9 mouse cellular contexts compared by ENCODE assay signal in the genomic region with DNA sequence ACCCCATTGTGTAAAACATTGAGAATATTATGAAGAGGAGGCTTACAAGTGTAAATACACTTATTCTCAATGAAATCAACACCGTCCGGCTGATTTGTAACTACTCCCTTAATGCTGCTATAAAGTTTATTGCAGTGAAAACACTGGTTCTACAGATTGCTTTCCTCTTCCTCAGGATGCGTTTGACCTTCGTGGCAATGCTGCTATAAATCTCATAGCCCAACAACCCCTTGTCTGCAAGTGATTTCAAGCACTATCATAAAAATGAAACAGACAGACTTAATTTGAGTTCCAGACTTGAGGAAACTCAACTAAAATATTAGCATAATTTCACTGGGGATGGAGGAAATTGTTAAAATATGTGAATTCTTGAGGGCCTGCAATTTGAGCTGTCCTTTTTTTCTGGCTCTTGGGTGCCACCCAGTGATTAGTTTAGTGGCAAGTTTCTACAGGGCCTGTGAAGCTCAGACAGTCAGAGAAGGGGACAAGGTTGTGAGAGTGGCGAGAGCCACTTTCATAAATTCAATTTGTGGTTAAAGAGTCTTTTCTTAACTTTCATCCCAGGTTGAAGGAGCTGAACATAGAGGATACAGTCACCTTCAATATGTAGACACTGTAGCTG.
DNase-seq lines count a peak whose midpoint lies in the region; ATAC-seq lines count a peak whose summit lies in the region.
"Had no signal": no experiment of that assay in that cellular context is flagged by ENCODE, and none has a peak within 500 bp of the region (broad histone marks: within the 10 kb centered on the region; RNA-seq: fewer than 3 reads in every experiment).

No protein-coding gene starts in this region.

- no peak overlapping the region for H3K9ac ChIP-seq in midbrain, embryonic 14.5 days (replicated peaks; ENCODE audit: low read length)
- H3K9ac ChIP-seq in midbrain, embryonic 13.5 days (replicated peaks) = no peak overlapping the region

- intact Hi-C loops in left cerebral cortex, postnatal 14 days (cut with DNase I) = loop anchor here (2.0 kb wide), 1 partner anchor 847 kb away; no protein-coding TSS in a partner anchor

- H3K9me3 ChIP-seq in midbrain, embryonic 14.5 days (ENCODE audit: control insufficient read depth, low read length) = no peaks in the 10 kb centered on the region
- H3K9me3 ChIP-seq in midbrain, embryonic 13.5 days = no peaks in the 10 kb centered on the region
- H3K9me3 ChIP-seq: megakaryocyte, embryonic 14.5 days had no signal

- no peak overlapping the region for H3K4me3 ChIP-seq in midbrain, embryonic 14.5 days (replicated peaks; ENCODE audit: low read depth, low read length)
- no peak overlapping the region for H3K4me3 ChIP-seq in midbrain, embryonic 13.5 days (replicated peaks)
- H3K4me3 ChIP-seq: megakaryocyte, embryonic 14.5 days had no signal

- H3K4me2 ChIP-seq in midbrain, embryonic 14.5 days (ENCODE audit: low read length) = no peak overlapping the region
- H3K4me2 ChIP-seq in midbrain, embryonic 13.5 days (replicated peaks) = no peak overlapping the region

- WGBS in midbrain, embryonic 14.5 days = 82% methylated on average over 5 of the region's 5 CpGs
- WGBS in midbrain, embryonic 13.5 days = 84% methylated on average over 5 of the region's 5 CpGs

- no peaks in the 10 kb centered on the region for H3K27me3 ChIP-seq in midbrain, embryonic 14.5 days (ENCODE audit: control insufficient read depth, insufficient read depth, low read length)
- H3K27me3 ChIP-seq in midbrain, embryonic 13.5 days = no peaks in the 10 kb centered on the region
- H3K27me3 ChIP-seq: megakaryocyte, embryonic 14.5 days had no signal

- peak; percentile 2 for DNase-seq in cerebellum, adult 11 months
- DNase-seq in cerebellum, adult 9-11 months = no peak
- DNase-seq in midbrain, embryonic 14.5 days = peak; percentile 67
- peak; percentile 4 to 15 for DNase-seq in frontal cortex, postnatal 25 days (ENCODE audit: low spot score in 2 of 2)
- peak; percentile 27 to 57 for DNase-seq in left cerebral cortex, postnatal 14 days (ENCODE audit: low spot score in 2 of 2)
- no peak for DNase-seq in gastrocnemius, adult 18-20 months (ENCODE audit: low spot score)
- no peak for DNase-seq in thymus, postnatal 25 days

- ATAC-seq in midbrain, embryonic 14.5 days (ENCODE audit: low FRiP score, low TSS enrichment) = no peak
- ATAC-seq in midbrain, embryonic 13.5 days = no peak

- H3K4me1 ChIP-seq in midbrain, embryonic 14.5 days (ENCODE audit: control insufficient read depth, insufficient read depth, low read length) = no peaks in the 10 kb centered on the region
- no peaks in the 10 kb centered on the region for H3K4me1 ChIP-seq in midbrain, embryonic 13.5 days (replicated peaks)
- H3K4me1 ChIP-seq: megakaryocyte, embryonic 14.5 days had no signal

- no peaks in the 10 kb centered on the region for H3K36me3 ChIP-seq in midbrain, embryonic 14.5 days (ENCODE audit: control insufficient read depth, insufficient read depth, low read length)
- no peaks in the 10 kb centered on the region for H3K36me3 ChIP-seq in midbrain, embryonic 13.5 days

- H3K27ac ChIP-seq in midbrain, embryonic 14.5 days (replicated peaks; ENCODE audit: low read depth, low read length) = no peak overlapping the region
- no peak overlapping the region for H3K27ac ChIP-seq in midbrain, embryonic 13.5 days

Comparison
In these comparisons a context has a peak if more than half of its experiments do, and no peak if none do; other contexts are left out.
1. DNase-seq: peak in cerebellum, adult 11 months (single experiment), midbrain, embryonic 14.5 days (single experiment), frontal cortex, postnatal 25 days (2 of 2) and left cerebral cortex, postnatal 14 days (2 of 2); none in cerebellum, adult 9-11 months (single experiment), gastrocnemius, adult 18-20 months (single experiment) and thymus, postnatal 25 days (single experiment).